Mouse (Mus musculus) ES-E14 (cell line): ENCODE measurements around the gene Smarca4. TPM values are rescaled to one million over a fixed set of nuclear protein-coding genes. Genes with fewer than 3 reads are reported as not detected.

Experiments
- DNase-seq: peaks from one replicate; pipeline ENCODE4 v3.0.0-alpha.2; 2013; ENCODE audit warnings: low read depth, low spot score
- H3K27ac ChIP-seq: 2 replicates; pipeline ENCODE4 v1.5.1; 2012; ENCODE audit warnings: low read depth, mild to moderate bottlenecking, low read length, moderate library complexity, mixed read lengths; ENCODE audit not compliant: poor library complexity, insufficient read depth, severe bottlenecking
- H3K36me3 ChIP-seq: 2 replicates; pipeline ENCODE4 v1.6.1; 2012; ENCODE audit warnings: mild to moderate bottlenecking, low read length, moderate library complexity, mixed read lengths; ENCODE audit not compliant: control insufficient read depth, poor library complexity, insufficient read depth, severe bottlenecking
- H3K4me1 ChIP-seq, 2 experiments: fragments of 150-350 bp in 1 of 2; sonication (generic) in 1 of 2; 2 replicates each; pipeline ENCODE4 v1.6.1; 2012; ENCODE audit warnings: low read length in 2 of 2, mild to moderate bottlenecking in 1 of 2, mixed read lengths in 1 of 2; ENCODE audit not compliant: control insufficient read depth in 2 of 2, insufficient read depth in 2 of 2, poor library complexity in 1 of 2
- H3K4me3 ChIP-seq, 2 experiments: fragments of 150-350 bp in 1 of 2; sonication (generic) in 1 of 2; 2 replicates each; pipeline ENCODE4 v1.5.1; 2012; ENCODE audit warnings: low read length in 2 of 2, low read depth in 1 of 2, mild to moderate bottlenecking in 1 of 2, mixed read lengths in 1 of 2; ENCODE audit not compliant: insufficient read depth in 1 of 2, poor library complexity in 1 of 2, severe bottlenecking in 1 of 2
- H3K9ac ChIP-seq: 2 replicates; pipeline ENCODE4 v1.6.1; 2012; ENCODE audit warnings: low read depth, mild to moderate bottlenecking, low read length, mixed read lengths; ENCODE audit not compliant: poor library complexity, insufficient read depth, severe bottlenecking
- H3K9me3 ChIP-seq: fragments of 150-350 bp; sonication (generic); 2 replicates; pipeline ENCODE4 v1.6.1; 2012; ENCODE audit warnings: low read depth, mild to moderate bottlenecking, low read length; ENCODE audit not compliant: control insufficient read depth, insufficient read depth
- CHD2 ChIP-seq: IDR thresholded peaks from 2 replicates; pipeline ENCODE4 v1.6.1; 2014; ENCODE audit warnings: mild to moderate bottlenecking, low read depth, low read length, inconsistent platforms
- HCFC1 ChIP-seq: IDR thresholded peaks from 2 replicates; pipeline ENCODE4 v1.6.1; 2012; ENCODE audit warnings: low read length, inconsistent platforms, borderline replicate concordance; ENCODE audit not compliant: insufficient read depth
- MAFK ChIP-seq: IDR thresholded peaks from 2 replicates; pipeline ENCODE4 v1.6.1; 2014; ENCODE audit warnings: mild to moderate bottlenecking, low read depth, low read length, inconsistent platforms; ENCODE audit not compliant: insufficient read depth
- ZC3H11A ChIP-seq: IDR thresholded peaks from 2 replicates; pipeline ENCODE4 v1.6.1; 2012; ENCODE audit warnings: low read depth, mild to moderate bottlenecking, inconsistent platforms, low read length, borderline replicate concordance
- ZNF384 ChIP-seq: IDR thresholded peaks from 2 replicates; pipeline ENCODE4 v1.6.1; 2012; ENCODE audit warnings: low read depth, low read length, inconsistent platforms
- in situ Hi-C, 2 experiments: fragments of 600-800 bp; cut with MboI; formaldehyde crosslinking; loops; one replicate each; pipeline ENCODE4 v1.15.1; 2025; ENCODE audit warnings: low sequenced_read_pairs in 2 of 2, inconsistent platforms in 1 of 2; ENCODE audit not compliant: unreplicated experiment in 2 of 2
- total RNA-seq: library from RNA; depleted of rRNA; stranded (reverse); fragments of 300-350 nt; gene quantifications from 2 replicates; pipeline ENCODE4 v1.2.3, GENCODE M21; 2012

Smarca4 gene
- total RNA-seq, 1 experiment, result 122 TPM

- no peak overlapping the region for H3K4me3 ChIP-seq
- TF ChIP-seq ZNF384 (peak; percentile 79), ZC3H11A (0 out of 2 replicates have a peak, but pooled peaks have one; percentile 16), MAFK (no peak)
- peak; percentile 86 for DNase-seq
- H3K36me3 ChIP-seq, result no peaks in the 10 kb centered on the region
- in situ Hi-C loops, result no loop called here
- no peaks in the 10 kb centered on the region for H3K9me3 ChIP-seq
- no peak overlapping the region for H3K27ac ChIP-seq
- no peak overlapping the region for H3K9ac ChIP-seq
- peaks cover 2 to 11% of the 10 kb centered on the region in 2 experiments; a peak in 2 of 4 replicates for H3K4me1 ChIP-seq
Measured at GRCm38 (mm10) chr9:21601722-21602399, 14.1 kb upstream of the Smarca4 start.

- H3K9me3 ChIP-seq, result no peaks in the 10 kb centered on the region
- H3K27ac ChIP-seq, result no peak overlapping the region
- no peak overlapping the region for H3K4me3 ChIP-seq
- peaks cover 2 to 15% of the 10 kb centered on the region in 2 experiments; a peak in 2 of 4 replicates for H3K4me1 ChIP-seq
- H3K36me3 ChIP-seq, result no peaks in the 10 kb centered on the region
- in situ Hi-C loops, result no loop called here
- no peak overlapping the region for H3K9ac ChIP-seq
- DNase-seq, result no peak
- TF ChIP-seq MAFK (no peak), CHD2 (no peak), ZC3H11A (no peak), HCFC1 (no peak), ZNF384 (no peak)
Measured at GRCm38 (mm10) chr9:21604119-21604518, 11.8 kb upstream of the Smarca4 start.

GRCm38 (mm10) chr9:21605865-21606264 lies 10.1 kb upstream of the Smarca4 start:
- Histone ChIP-seq H3K36me3 (no peaks in the 10 kb centered on the region), H3K4me1 (peaks cover 2 to 15% of the 10 kb centered on the region in 2 experiments; a peak in 2 of 4 replicates), H3K4me3 (no peak overlapping the region), H3K9me3 (no peaks in the 10 kb centered on the region), H3K9ac (no peak overlapping the region), H3K27ac (no peak overlapping the region)
- DNase-seq, result no peak
- no peak for TF ChIP-seq ZC3H11A
- in situ Hi-C loops, result no loop called here

- H3K4me1 ChIP-seq, result peaks cover 2 to 15% of the 10 kb centered on the region in 2 experiments; a peak in 2 of 4 replicates
- no peak overlapping the region for H3K9ac ChIP-seq
- in situ Hi-C loops, result no loop called here
- DNase-seq, result no peak
- no peaks in the 10 kb centered on the region for H3K9me3 ChIP-seq
- no peaks in the 10 kb centered on the region for H3K36me3 ChIP-seq
- H3K4me3 ChIP-seq, result no peak overlapping the region
- no peak for TF ChIP-seq ZNF384
- TF ChIP-seq ZC3H11A, result no peak
- TF ChIP-seq HCFC1, result no peak
- no peak for TF ChIP-seq CHD2
- no peak for TF ChIP-seq MAFK
- H3K27ac ChIP-seq, result no peak overlapping the region
Measured at GRCm38 (mm10) chr9:21606648-21607047, 9.3 kb upstream of the Smarca4 start.

- Histone ChIP-seq H3K36me3 (no peaks in the 10 kb centered on the region), H3K27ac (no peak overlapping the region), H3K9me3 (no peaks in the 10 kb centered on the region), H3K9ac (no peak overlapping the region), H3K4me1 (peaks cover 7 to 11% of the 10 kb centered on the region in 2 experiments), H3K4me3 (no peak overlapping the region)
- no peak for DNase-seq
- in situ Hi-C loops, result no loop called here
- no peak for TF ChIP-seq MAFK
- no peak for TF ChIP-seq ZNF384
- no peak for TF ChIP-seq CHD2
- no peak for TF ChIP-seq ZC3H11A
- no peak for TF ChIP-seq HCFC1
Measured at GRCm38 (mm10) chr9:21609861-21610260, 6.1 kb upstream of the Smarca4 start.
